Mouse (Mus musculus) stomach, embryonic 15.5 days (tissue): ENCODE measurements at regions not wholly inside any gene's neighbourhood (a gene's known extent, or its start where the extent isn't known, plus 50 kb on each side); places are given as distances from the start of the nearest gene placed in this dataset.

Source experiments
- ATAC-seq: fragments of 200-750 bp; cut with Nextera tagmentation; 2 replicates; pipeline ENCODE4 v1.8.0; 2017; ENCODE audit warnings: low read depth, moderate number of reproducible peaks, moderate TSS enrichment; ENCODE audit not compliant: insufficient read depth, low FRiP score
- H3K27ac ChIP-seq: fragments of 300-500 bp; sonication (generic); 2 replicates; pipeline ENCODE4 v1.5.1; 2015; ENCODE audit warnings: mild to moderate bottlenecking, inconsistent platforms
- H3K27me3 ChIP-seq: fragments of 300-500 bp; sonication (generic); replicated peaks from 2 replicates; pipeline ENCODE4 v1.6.1; 2015; ENCODE audit warnings: inconsistent platforms
- H3K36me3 ChIP-seq: fragments of 300-500 bp; sonication (generic); 2 replicates; pipeline ENCODE4 v1.6.1; 2015; ENCODE audit warnings: inconsistent platforms
- H3K4me1 ChIP-seq: fragments of 300-500 bp; sonication (generic); 2 replicates; pipeline ENCODE4 v1.6.1; 2015; ENCODE audit warnings: inconsistent platforms
- H3K4me2 ChIP-seq: fragments of 300-500 bp; sonication (generic); 2 replicates; pipeline ENCODE4 v1.6.1; 2015; ENCODE audit warnings: mild to moderate bottlenecking, inconsistent platforms
- H3K4me3 ChIP-seq: fragments of 300-500 bp; sonication (generic); replicated peaks from 2 replicates; pipeline ENCODE4 v1.5.1; 2015; ENCODE audit warnings: inconsistent platforms
- H3K9ac ChIP-seq: fragments of 300-500 bp; sonication (generic); 2 replicates; pipeline ENCODE4 v1.6.1; 2015; ENCODE audit warnings: inconsistent platforms
- H3K9me3 ChIP-seq: fragments of 300-500 bp; sonication (generic); 2 replicates; pipeline ENCODE4 v1.6.1; 2016; ENCODE audit warnings: inconsistent platforms
- WGBS: fragments of 180-500 bp; shearing (Covaris S2); methylation state at CpG from one replicate; pipeline ENCODE4 v1.1.7; 2015; 5-methylcytosine and 5-hydroxymethylcytosine counted together

DNA sequence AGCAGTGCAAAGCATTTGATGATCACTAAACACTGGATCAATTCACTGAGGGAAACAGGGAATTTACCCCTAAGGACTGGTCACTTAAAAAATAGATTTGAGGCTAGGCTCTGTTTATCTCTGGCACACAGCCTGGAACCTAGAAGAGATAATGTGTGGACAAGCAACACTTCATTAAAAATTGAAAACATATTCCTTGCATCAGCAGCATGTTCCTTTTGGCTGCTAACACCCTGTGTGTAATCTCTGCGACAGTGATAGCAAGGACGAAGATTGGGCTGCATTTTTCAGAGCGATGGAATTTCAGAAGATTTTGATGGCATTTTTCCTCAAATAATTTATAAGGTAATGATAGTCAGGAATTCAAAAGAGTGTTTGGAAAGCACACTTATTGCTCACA, 310.9 kb downstream of the Nova1 start:
- Histone ChIP-seq H3K4me1 (no peaks in the 10 kb centered on the region), H3K9me3 (no peaks in the 10 kb centered on the region), H3K9ac (no peak overlapping the region), H3K36me3 (no peaks in the 10 kb centered on the region), H3K4me2 (no peak overlapping the region), H3K27ac (no peak overlapping the region), H3K27me3 (no peaks in the 10 kb centered on the region), H3K4me3 (no peak overlapping the region)
- 80% methylated on average over 3 of the region's 3 CpGs for WGBS
- ATAC-seq: no peak

DNA sequence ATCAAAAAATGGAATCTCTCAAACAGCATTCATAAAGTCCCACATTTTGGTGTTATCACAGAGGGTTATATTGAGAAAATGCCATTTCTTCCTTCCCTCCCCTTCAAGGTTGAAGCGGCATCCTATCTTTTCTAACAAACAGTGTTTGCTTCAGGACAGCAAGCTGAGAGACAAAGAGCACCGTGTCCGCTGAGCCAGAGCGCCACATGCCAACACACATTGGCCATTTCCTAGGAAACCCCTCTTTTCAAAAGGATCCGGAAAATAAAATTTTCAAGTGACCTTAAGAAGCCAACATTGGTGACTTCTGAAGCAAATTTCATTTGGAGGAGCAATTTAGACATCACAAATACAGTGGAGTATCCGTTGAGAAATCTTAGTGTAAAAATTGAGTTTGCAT, 326.3 kb downstream of the Nova1 start:
- Histone ChIP-seq H3K36me3 (no peaks in the 10 kb centered on the region), H3K4me3 (no peak overlapping the region), H3K4me1 (no peaks in the 10 kb centered on the region), H3K9ac (no peak overlapping the region), H3K4me2 (no peak overlapping the region), H3K27ac (no peak overlapping the region), H3K27me3 (no peaks in the 10 kb centered on the region), H3K9me3 (no peaks in the 10 kb centered on the region)
- no peak for ATAC-seq
- 88% methylated on average over 6 of the region's 6 CpGs for WGBS

DNA sequence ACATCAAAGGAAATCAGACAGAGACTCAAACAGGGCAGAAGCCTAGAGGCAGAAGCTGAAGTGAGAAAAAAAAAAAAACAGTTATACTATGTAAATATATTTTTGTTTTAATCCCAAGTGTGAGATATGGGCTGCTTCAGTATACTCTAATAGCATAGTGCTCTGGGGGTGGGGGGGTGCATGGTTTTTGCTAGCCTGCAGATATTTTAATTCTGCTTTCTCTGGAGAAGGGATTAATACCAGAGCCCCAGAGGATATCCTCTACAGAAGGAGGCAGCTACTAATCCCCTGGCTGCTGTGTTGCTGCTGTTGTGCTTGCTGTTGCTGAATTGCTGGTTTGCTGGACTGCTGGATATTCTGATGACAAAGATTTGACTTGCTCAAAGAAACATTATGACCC, 367.8 kb downstream of the Nova1 start:
- Histone ChIP-seq H3K4me2 (no peak overlapping the region), H3K27me3 (no peaks in the 10 kb centered on the region), H3K36me3 (no peaks in the 10 kb centered on the region), H3K4me3 (no peak overlapping the region), H3K9ac (no peak overlapping the region), H3K4me1 (no peaks in the 10 kb centered on the region), H3K27ac (no peak overlapping the region), H3K9me3 (no peaks in the 10 kb centered on the region)
- no peak for ATAC-seq

DNA sequence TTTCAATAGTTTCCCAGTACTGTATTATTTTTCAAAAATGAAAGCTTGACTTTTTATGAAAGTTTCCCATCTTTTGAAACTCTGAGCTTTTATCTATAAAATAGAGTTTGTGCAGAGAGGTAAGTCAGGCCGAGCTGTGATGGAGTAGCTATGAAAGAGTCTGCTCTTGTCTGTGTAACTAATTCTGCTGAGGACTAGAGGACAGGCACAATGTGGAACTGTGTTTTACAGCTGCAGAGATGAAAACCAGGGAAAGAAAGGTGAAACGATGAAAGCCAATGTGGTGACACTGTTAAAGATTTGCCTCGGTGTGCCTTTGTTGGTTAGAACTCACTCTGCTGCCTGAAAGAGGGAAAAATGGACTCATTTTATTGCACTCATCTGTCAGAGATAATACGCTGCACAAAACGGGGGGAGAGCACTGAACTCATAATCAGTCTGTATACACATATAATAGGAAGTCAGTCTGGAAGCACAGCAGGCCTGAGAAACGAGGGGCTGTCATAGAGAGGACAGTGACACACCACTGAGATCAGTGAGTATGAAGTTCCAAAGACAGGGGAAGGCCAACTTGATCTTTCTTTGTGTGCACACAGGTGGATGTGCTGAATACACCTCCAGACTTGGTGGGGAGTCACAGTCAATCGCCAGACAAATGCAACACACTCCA, 373.9 kb downstream of the Nova1 start:
- H3K27me3 ChIP-seq: no peaks in the 10 kb centered on the region
- H3K4me1 ChIP-seq: no peaks in the 10 kb centered on the region
- H3K4me2 ChIP-seq: no peak overlapping the region
- no peak overlapping the region for H3K9ac ChIP-seq
- 72% methylated on average over 7 of the region's 7 CpGs for WGBS
- no peaks in the 10 kb centered on the region for H3K36me3 ChIP-seq
- no peak overlapping the region for H3K27ac ChIP-seq
- H3K9me3 ChIP-seq: no peaks in the 10 kb centered on the region
- ATAC-seq: no peak
- H3K4me3 ChIP-seq: no peak overlapping the region

DNA sequence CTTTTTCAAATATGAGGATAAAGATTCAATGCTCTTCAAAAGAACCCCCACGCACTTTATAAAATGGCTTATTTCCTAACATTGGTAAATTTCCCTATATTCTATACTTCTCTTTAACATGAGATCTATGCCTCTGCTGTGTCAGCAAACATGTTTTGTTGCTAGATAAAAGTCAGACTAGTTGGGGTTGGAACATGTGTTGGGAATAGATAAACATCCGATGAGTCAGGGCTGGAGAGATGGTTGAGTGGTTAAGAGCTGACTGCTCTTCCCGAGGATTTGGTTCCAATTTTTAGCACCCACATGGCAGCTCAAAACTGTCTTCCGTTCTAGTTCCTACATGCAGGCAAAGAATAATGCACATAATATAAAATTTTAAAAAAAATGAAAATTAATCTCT, 399.1 kb downstream of the Nova1 start:
- WGBS: 85% methylated on average over 4 of the region's 4 CpGs
- no peak for ATAC-seq
- Histone ChIP-seq H3K27ac (no peak overlapping the region), H3K27me3 (no peaks in the 10 kb centered on the region), H3K4me3 (no peak overlapping the region), H3K4me1 (no peaks in the 10 kb centered on the region), H3K9me3 (no peaks in the 10 kb centered on the region), H3K36me3 (no peaks in the 10 kb centered on the region), H3K4me2 (no peak overlapping the region), H3K9ac (no peak overlapping the region)

DNA sequence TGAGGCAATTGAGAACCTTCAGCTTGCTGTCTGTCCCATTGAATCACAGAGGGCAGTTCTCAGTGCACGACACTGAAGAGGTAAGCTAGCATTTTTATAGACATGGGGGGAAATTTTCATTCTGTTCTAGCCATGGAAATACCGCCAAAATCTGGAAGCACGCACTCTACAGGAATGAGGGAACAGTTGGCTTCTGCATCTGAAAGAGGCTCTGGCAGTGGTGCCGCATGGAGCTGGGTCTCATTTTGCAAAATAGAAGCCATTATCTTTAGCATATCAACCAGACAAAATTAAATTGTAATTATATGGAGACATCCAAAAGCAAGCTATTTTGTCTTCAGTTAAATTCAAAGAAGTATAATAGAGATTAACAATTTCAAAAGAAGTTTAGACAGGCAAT, 399.7 kb downstream of the Nova1 start:
- no peaks in the 10 kb centered on the region for H3K4me1 ChIP-seq
- H3K27me3 ChIP-seq: no peaks in the 10 kb centered on the region
- no peak for ATAC-seq
- H3K9me3 ChIP-seq: no peaks in the 10 kb centered on the region
- H3K9ac ChIP-seq: no peak overlapping the region
- H3K4me2 ChIP-seq: no peak overlapping the region
- H3K4me3 ChIP-seq: no peak overlapping the region
- WGBS: 88% methylated on average over 4 of the region's 4 CpGs
- no peaks in the 10 kb centered on the region for H3K36me3 ChIP-seq
- no peak overlapping the region for H3K27ac ChIP-seq

DNA sequence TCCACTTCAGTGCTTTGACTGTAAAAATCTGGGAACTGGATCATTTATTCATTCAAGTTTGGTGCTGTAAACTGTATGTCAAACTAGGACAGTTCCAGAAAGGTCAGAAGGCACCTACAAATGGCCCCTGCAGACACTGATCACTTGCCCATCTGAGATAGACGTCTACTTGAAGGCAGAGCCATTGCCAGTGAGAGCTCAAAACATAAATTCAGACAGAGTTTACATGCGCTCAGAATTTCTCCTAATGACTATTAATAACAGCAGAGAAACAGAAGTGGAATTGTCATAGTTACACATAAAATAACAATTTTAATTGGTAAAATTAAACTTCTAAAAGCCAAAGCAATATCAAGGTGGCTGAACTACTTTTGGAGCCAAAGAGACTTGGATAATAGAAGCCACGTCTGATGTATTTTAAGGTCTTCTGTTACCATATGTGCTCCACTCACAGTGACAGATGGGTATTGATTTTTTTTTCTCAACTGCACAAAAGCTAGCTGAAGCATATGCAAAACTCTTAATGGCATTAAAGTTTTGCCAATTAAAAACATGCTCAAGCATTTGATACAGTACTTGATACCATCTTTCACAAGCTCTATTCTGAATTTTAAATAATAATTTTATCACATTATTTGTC, 401.8 kb downstream of the Nova1 start:
- H3K9me3 ChIP-seq: no peaks in the 10 kb centered on the region
- no peak overlapping the region for H3K4me2 ChIP-seq
- no peak for ATAC-seq
- H3K4me3 ChIP-seq: no peak overlapping the region
- WGBS: 58% methylated on average over 3 of the region's 3 CpGs
- H3K4me1 ChIP-seq: no peaks in the 10 kb centered on the region
- no peak overlapping the region for H3K27ac ChIP-seq
- no peak overlapping the region for H3K9ac ChIP-seq
- no peaks in the 10 kb centered on the region for H3K36me3 ChIP-seq
- H3K27me3 ChIP-seq: no peaks in the 10 kb centered on the region

DNA sequence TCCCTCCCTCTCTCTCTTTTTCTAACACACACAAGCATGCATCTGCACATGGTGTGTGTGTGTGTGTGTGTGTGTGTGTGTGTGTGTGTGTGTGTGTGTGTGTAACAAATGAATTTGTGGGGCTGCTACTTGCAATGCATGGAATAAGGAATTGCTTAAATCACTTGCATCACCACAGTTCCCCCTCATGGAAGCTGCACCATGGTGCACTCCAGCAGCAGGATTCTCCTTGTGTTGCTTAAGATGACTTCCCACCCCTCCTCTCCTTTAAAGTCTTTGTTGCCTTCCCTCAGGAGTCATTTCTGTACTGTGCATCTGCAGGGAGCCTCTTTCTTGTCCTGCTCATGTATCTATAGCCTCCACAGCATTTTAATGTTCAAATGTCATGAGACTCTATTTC, 402.5 kb downstream of the Nova1 start:
- Histone ChIP-seq H3K4me1 (no peaks in the 10 kb centered on the region), H3K27me3 (no peaks in the 10 kb centered on the region), H3K9ac (no peak overlapping the region), H3K4me3 (no peak overlapping the region), H3K27ac (no peak overlapping the region), H3K9me3 (no peaks in the 10 kb centered on the region), H3K36me3 (no peaks in the 10 kb centered on the region), H3K4me2 (no peak overlapping the region)
- ATAC-seq: no peak

DNA sequence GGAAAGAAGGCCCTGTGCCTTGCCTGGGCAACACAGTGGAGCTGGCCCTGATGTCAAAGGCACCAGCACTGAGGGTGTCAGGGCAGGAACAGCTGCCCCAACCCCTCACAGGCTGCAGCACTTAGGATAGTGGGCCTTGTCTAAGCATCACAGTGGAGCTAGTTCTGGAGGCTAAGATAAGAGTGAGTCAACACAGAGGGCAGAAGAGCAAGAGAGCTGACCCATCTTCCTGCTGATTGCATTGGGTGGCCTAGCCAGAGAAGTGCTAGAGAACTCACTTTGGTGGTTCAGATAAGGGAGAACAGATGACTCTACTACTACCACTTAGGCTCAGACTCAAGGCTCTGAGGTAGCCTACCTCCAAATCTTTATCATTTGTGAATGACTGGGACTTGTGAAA, 413.1 kb downstream of the Nova1 start:
- H3K27ac ChIP-seq: no peak overlapping the region
- no peaks in the 10 kb centered on the region for H3K4me1 ChIP-seq
- no peaks in the 10 kb centered on the region for H3K36me3 ChIP-seq
- no peaks in the 10 kb centered on the region for H3K27me3 ChIP-seq
- no peaks in the 10 kb centered on the region for H3K9me3 ChIP-seq
- H3K4me2 ChIP-seq: no peak overlapping the region
- no peak for ATAC-seq
- H3K4me3 ChIP-seq: no peak overlapping the region
- no peak overlapping the region for H3K9ac ChIP-seq

DNA sequence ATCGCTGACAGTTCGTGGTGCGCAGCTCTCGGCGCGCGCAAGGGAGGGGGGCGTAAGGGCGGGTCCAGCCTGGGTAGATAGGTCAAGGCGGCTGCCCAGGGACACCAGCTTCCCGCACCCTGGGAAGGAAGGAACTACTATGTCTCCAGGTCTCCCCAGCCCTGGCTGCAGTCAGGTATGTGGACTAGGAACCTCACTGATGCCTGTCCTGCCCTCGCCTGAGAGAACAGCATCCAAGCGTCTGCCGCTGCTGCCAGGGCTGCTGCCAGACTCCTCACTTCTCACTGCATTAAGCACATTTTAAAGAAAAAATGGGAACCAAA, 419.1 kb downstream of the Nova1 start:
- Histone ChIP-seq H3K9me3 (no peaks in the 10 kb centered on the region), H3K4me3 (peak overlapping the region; percentile 48), H3K27me3 (no peaks in the 10 kb centered on the region), H3K4me2 (peak overlapping the region; percentile 83), H3K9ac (no peak overlapping the region), H3K27ac (no peak overlapping the region), H3K4me1 (no peaks in the 10 kb centered on the region), H3K36me3 (no peaks in the 10 kb centered on the region)
- ATAC-seq: peak; percentile 47; the same call in 1 of the 2 replicates
- WGBS: 3% methylated on average over 14 of the region's 14 CpGs

DNA sequence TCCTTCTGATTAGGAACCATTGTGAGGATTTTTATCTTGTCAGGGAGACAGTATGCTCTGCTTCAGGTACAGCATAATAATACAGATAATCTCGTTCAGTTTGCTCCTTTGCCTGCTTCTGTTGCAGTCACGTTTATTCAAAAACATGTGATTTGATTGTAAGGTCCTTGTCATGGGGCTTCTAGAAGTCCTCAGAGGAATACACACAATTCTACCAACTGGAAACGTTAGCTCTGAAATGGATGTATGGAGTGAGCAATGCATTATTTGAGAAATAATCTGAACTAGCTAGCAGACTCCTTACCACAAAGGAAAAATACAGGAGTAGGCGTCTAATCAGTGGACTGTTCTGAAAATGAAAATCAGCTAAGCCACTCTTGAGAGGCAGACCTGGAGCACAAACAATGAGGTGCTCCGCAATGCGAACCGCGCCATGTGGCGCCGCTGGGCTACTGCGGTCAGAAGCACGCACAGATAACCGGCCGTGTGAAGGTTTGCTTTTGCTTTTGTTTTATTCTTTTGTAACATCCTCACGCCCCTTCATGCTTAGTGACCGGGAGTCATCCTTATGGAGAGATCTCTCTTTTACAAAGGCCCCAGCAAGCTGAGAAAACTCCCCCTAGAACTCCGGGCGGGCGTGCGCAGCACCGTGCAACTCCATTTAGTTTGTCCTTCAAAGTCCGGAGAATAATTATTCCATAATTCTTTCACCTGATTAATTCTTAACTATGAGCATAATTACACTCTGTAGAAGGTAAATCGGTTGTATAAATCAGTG, 419.7 kb downstream of the Nova1 start:
- Histone ChIP-seq H3K4me1 (no peaks in the 10 kb centered on the region), H3K4me2 (peak overlapping the region; percentile 83), H3K36me3 (no peaks in the 10 kb centered on the region), H3K9ac (no peak overlapping the region), H3K27me3 (no peaks in the 10 kb centered on the region), H3K27ac (no peak overlapping the region), H3K4me3 (peak overlapping the region; percentile 48), H3K9me3 (no peaks in the 10 kb centered on the region)
- ATAC-seq: no peak
- WGBS: 6% methylated on average over 23 of the region's 23 CpGs

DNA sequence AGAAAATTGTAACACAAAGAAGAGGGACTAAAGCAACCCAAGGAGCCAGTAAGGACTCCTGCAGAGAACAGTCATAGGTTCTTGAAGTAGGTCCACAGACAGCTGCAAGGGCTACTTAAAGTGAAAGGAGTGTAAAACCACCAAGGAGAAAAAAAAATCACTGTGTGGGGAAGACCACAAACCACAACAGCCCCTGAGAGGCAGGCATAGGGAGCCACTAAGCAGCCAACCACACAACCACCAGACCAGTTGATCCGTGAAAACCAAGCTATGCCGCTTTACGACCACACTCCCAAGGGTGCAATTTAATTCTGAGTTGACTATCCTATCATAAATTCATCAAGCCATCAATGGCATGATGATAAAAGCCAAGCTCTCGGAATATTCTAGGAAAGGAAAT, 423.5 kb downstream of the Nova1 start:
- no peaks in the 10 kb centered on the region for H3K4me1 ChIP-seq
- H3K36me3 ChIP-seq: no peaks in the 10 kb centered on the region
- no peaks in the 10 kb centered on the region for H3K27me3 ChIP-seq
- WGBS: 60% methylated on average over 4 of the region's 4 CpGs
- no peak for ATAC-seq
- no peak overlapping the region for H3K4me3 ChIP-seq
- no peak overlapping the region for H3K4me2 ChIP-seq
- H3K9me3 ChIP-seq: no peaks in the 10 kb centered on the region
- no peak overlapping the region for H3K9ac ChIP-seq
- no peak overlapping the region for H3K27ac ChIP-seq
